Mouse (Mus musculus) neural tube, embryonic 15.5 days (tissue): ENCODE measurements around the gene Gm10322. TPM values are rescaled to one million over a fixed set of nuclear protein-coding genes. Genes with fewer than 3 reads are reported as not detected.
A peak's percentile ranks its signal among the peaks of the same experiment; 100 is the strongest.

ENCODE experiments used
- ATAC-seq: fragments of 200-750 bp; cut with Nextera tagmentation; 2 replicates; pipeline ENCODE4 v1.8.0; 2017; ENCODE audit warnings: mild to moderate bottlenecking, moderate TSS enrichment, moderate library complexity; ENCODE audit not compliant: low FRiP score
- H3K27ac ChIP-seq: fragments of 300-500 bp; sonication (generic); replicated peaks from 2 replicates; pipeline ENCODE4 v1.5.1; 2015; ENCODE audit warnings: mild to moderate bottlenecking, inconsistent platforms
- H3K27me3 ChIP-seq: fragments of 300-500 bp; sonication (generic); replicated peaks from 2 replicates; pipeline ENCODE4 v1.6.1; 2015; ENCODE audit warnings: inconsistent platforms
- H3K36me3 ChIP-seq: fragments of 300-500 bp; sonication (generic); 2 replicates; pipeline ENCODE4 v1.6.1; 2015; ENCODE audit warnings: inconsistent platforms
- H3K4me1 ChIP-seq: fragments of 300-500 bp; sonication (generic); 2 replicates; pipeline ENCODE4 v1.6.1; 2015; ENCODE audit warnings: inconsistent platforms
- H3K4me2 ChIP-seq: fragments of 300-500 bp; sonication (generic); 2 replicates; pipeline ENCODE4 v1.6.1; 2015; ENCODE audit warnings: inconsistent platforms, mild to moderate bottlenecking, moderate library complexity
- H3K4me3 ChIP-seq: fragments of 300-500 bp; sonication (generic); replicated peaks from 2 replicates; pipeline ENCODE4 v1.5.1; 2015; ENCODE audit warnings: mild to moderate bottlenecking, inconsistent platforms
- H3K9ac ChIP-seq: fragments of 300-500 bp; sonication (generic); replicated peaks from 2 replicates; pipeline ENCODE4 v1.6.1; 2015; ENCODE audit warnings: mild to moderate bottlenecking, inconsistent platforms
- H3K9me3 ChIP-seq: fragments of 300-500 bp; sonication (generic); replicated peaks from 2 replicates; pipeline ENCODE4 v1.6.1; 2016; ENCODE audit warnings: inconsistent platforms
- WGBS: fragments of 180-500 bp; shearing (Covaris S2); methylation state at CpG from one replicate; pipeline ENCODE4 v1.1.7; 2015; ENCODE audit warnings: mixed read lengths; 5-methylcytosine and 5-hydroxymethylcytosine counted together
- polyA plus RNA-seq: library from polyadenylated mRNA; unstranded; fragments of >200 nt; fragmentation: Nextera tagmentation; extraction: Ambion mirVana; gene quantifications from 2 replicates; pipeline ENCODE4 v1.2.1, GENCODE M21; 2015

The Gm10322 gene
- polyA plus RNA-seq, 1 experiment from 2014 or later, result not detected

DNA sequence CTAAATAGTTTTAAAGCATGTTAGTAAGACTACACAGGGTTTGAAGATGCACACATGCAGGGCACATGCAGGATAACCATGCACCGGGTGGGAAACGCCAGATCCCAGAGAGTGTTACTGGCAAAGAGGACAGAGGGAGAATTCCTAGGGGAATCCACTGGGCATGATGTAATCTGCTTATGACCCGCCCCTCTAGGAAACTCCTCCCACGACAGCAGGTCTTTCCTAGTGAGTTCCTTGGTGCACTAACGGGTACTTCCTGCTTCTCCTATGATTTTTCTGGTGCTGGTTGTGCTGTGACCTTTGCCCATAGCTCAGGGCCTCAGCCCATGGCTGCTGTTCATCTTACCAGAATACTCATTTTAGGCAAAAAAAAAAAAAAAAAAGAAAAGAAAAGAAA is 12.0 kb upstream of the Gm10322 start:
- H3K4me3 ChIP-seq, result no peak overlapping the region
- no peaks in the 10 kb centered on the region for H3K9me3 ChIP-seq
- WGBS, result 66% methylated on average over 5 of the region's 5 CpGs
- ATAC-seq, result no peak
- no peaks in the 10 kb centered on the region for H3K27me3 ChIP-seq
- no peak overlapping the region for H3K4me2 ChIP-seq
- no peak overlapping the region for H3K9ac ChIP-seq
- no peaks in the 10 kb centered on the region for H3K36me3 ChIP-seq
- peaks cover 12% of the 10 kb centered on the region for H3K4me1 ChIP-seq
- no peak overlapping the region for H3K27ac ChIP-seq

DNA sequence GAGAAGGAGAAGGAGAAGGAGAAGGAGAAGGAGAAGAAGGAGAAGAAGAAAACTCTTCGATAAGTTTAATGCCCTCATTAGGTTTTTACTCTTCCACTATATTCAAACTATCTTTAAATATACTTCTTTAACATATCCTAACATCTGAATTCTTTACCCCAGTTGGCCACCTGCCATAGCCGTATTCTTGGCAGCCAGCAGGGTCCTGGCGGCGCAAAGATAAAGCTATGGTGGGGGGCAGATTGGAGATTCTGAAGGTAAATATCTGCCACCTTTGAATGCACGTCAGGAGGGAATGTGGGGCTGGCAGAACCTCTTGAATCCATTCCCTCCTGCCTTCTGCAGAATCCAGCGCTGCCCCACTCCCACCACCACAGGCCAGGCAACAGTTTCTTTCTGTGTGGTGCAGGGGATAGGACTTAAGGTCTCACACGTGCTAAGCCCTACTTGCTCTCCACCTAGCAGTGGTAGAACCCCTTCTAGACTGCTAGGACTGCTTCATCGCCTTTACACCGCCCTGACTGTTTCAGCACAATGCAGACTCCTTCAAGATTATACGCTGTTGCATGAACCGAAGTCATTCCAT is 10.9 kb upstream of the Gm10322 start:
- Histone ChIP-seq H3K9ac (no peak overlapping the region), H3K27ac (no peak overlapping the region), H3K4me1 (peaks cover 12% of the 10 kb centered on the region), H3K4me2 (no peak overlapping the region), H3K27me3 (no peaks in the 10 kb centered on the region), H3K36me3 (no peaks in the 10 kb centered on the region), H3K4me3 (no peak overlapping the region), H3K9me3 (no peaks in the 10 kb centered on the region)
- 80% methylated on average over 11 of the region's 11 CpGs for WGBS
- no peak for ATAC-seq

DNA sequence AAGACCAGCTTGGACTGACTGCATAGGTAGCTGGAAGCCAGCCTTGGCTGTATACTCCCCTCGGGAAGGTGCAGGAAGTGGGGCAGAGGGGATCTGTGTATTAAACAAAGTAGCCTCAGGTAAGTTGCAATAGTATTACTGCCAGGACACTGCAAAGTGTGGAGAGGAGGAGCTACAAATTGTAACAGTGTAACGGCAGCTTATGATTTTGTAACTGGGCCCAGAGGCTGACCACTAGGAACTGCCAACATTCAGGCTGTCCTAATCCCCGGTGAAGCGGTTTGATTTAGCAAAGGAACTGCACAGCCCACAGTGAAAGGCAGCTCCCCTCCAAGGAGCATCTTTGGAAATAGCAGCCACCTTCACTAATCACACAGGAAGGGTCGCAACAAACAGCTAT is 2.6 kb upstream of the Gm10322 start:
- Histone ChIP-seq H3K9ac (no peak overlapping the region), H3K27ac (no peak overlapping the region), H3K9me3 (no peaks in the 10 kb centered on the region), H3K4me1 (peaks cover 28% of the 10 kb centered on the region), H3K36me3 (no peaks in the 10 kb centered on the region), H3K4me2 (no peak overlapping the region), H3K27me3 (no peaks in the 10 kb centered on the region), H3K4me3 (no peak overlapping the region)
- 81% methylated on average over 5 of the region's 5 CpGs for WGBS
- no peak for ATAC-seq

DNA sequence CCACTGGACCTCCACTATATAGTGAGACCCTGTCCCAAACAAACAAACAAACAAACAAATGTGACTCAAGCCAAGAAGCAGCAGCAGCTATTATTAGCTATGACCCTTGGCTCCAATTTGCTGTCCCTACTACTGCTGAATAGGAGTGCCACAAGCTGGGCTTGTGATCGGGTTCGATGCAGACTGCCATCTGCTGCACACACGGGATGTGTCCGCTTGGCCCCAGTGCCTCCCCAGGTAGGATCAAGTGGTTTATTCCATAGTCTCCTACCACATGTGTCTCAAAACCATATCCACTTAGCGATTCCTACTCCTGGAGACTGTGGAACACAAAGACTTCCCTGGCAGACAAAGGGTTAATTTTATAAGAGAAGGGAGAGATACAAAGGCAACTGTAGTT is 1.7 kb upstream of the Gm10322 start:
- 71% methylated on average over 5 of the region's 5 CpGs for WGBS
- Histone ChIP-seq H3K4me1 (peaks cover 28% of the 10 kb centered on the region), H3K27me3 (no peaks in the 10 kb centered on the region), H3K4me2 (peak overlapping the region; percentile 78), H3K27ac (no peak overlapping the region), H3K36me3 (no peaks in the 10 kb centered on the region), H3K9me3 (no peaks in the 10 kb centered on the region), H3K9ac (no peak overlapping the region), H3K4me3 (peak overlapping the region; percentile 89)
- ATAC-seq, result no peak

DNA sequence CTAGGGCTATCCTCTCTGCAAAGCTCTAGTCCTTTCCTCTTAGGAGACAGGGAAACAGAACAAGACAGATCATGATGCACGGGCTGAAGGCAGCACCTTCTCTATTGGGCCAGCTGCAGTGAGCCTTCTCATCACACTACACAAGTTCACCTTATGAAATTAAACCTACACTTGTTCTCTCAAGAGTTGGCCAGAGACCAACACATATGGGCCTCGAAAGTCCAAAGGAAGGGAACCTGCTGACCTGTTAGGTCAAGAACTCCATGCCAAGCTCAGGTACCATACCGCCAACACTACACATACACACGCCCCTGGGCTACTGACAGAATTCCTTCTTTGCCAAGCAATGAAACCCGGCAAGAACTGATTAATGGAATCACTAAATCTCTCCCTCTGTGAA is 452 bp upstream of the Gm10322 start:
- Histone ChIP-seq H3K4me1 (peaks cover 28% of the 10 kb centered on the region), H3K9ac (peak overlapping the region; percentile 98), H3K27me3 (no peaks in the 10 kb centered on the region), H3K4me3 (peak overlapping the region; percentile 89), H3K9me3 (no peaks in the 10 kb centered on the region), H3K27ac (peak overlapping the region; percentile 91), H3K4me2 (peak overlapping the region; percentile 78), H3K36me3 (no peaks in the 10 kb centered on the region)
- no peak for ATAC-seq
- 27% methylated on average over 5 of the region's 5 CpGs for WGBS

DNA sequence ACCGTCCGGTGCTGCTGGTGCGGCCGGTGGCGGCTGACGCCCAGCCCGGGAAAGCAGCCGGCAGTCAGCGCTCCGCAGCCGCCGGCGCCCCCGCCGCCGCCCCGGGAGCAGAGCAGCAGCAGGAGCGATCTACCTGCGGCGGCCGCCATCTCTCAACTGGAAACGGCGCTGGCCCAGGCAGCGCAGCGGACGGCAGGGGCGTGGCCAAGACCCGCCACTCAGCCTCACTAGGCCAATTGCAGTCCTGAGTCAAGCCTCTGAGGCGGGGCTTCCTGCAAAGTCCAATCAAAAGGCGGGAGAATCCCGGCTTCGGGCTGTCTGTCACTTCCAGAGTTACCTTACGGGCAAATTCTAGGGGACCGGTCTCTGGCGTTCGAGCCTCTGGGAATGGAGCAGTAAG is 659 bp downstream of the Gm10322 start, which contains the start of gene Mcu:
Mcu (minus strand) TSS at position 171 of the 400 bp plus-strand sequence.
- Histone ChIP-seq H3K27me3 (no peaks in the 10 kb centered on the region), H3K4me1 (peaks cover 28% of the 10 kb centered on the region), H3K9me3 (no peaks in the 10 kb centered on the region), H3K27ac (peak within 1 kb of the TSS; percentile 91), H3K36me3 (no peaks in the 10 kb centered on the region), H3K9ac (peak within 1 kb of the TSS; percentile 98), H3K4me2 (peak within 1 kb of the TSS; percentile 78), H3K4me3 (peak within 1 kb of the TSS; percentile 89)
- WGBS, result under 1% methylated on average over 34 of the region's 36 CpGs
- peak; percentile 100 for ATAC-seq

DNA sequence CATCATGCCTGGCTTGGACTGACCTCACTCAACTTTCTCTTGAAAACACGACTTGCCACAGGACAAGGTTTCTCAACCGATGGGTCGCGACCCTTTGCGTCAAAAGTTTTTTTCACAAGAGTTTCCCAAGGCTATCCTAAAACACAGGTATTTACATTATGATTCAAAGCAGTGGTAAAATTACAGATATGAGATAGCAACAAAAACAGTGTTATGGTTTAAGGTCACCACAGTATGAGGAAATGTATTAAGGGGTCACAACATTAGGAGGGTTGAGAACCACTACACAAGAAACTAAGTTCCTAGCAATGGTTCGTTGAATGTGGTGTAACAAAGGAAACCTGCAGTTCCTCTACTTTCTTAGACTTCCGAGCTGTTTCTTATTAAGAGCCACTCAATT is 1.9 kb downstream of the Gm10322 start:
- Histone ChIP-seq H3K36me3 (no peaks in the 10 kb centered on the region), H3K27ac (no peak overlapping the region), H3K9ac (no peak overlapping the region), H3K4me2 (no peak overlapping the region), H3K9me3 (no peaks in the 10 kb centered on the region), H3K4me3 (no peak overlapping the region), H3K4me1 (peaks cover 28% of the 10 kb centered on the region), H3K27me3 (no peaks in the 10 kb centered on the region)
- ATAC-seq, result no peak
- 94% methylated on average over 7 of the region's 7 CpGs for WGBS

DNA sequence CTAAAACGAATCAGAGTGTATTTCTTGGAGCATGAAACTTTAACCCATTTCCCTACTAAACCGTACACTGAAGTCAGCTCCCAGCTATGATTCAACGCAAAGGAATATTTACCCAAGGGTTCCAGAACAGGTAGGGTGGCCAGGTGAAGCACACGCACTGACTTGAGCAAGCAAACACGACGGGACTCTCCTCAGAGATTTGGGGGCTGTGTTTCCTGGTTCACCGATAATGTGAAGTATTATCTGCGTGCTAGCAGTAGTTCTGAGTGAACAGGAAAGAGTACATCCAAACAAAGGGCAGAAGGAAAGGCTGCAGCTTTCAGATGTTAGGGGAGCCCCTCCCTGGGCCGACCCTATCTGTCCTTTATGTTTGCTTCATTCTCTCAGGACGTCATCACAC is 5.5 kb downstream of the Gm10322 start:
- H3K4me1 ChIP-seq, result peaks cover 4% of the 10 kb centered on the region
- 78% methylated on average over 10 of the region's 10 CpGs for WGBS
- H3K27me3 ChIP-seq, result no peaks in the 10 kb centered on the region
- H3K36me3 ChIP-seq, result no peaks in the 10 kb centered on the region
- H3K27ac ChIP-seq, result no peak overlapping the region
- no peak overlapping the region for H3K4me2 ChIP-seq
- no peak overlapping the region for H3K9ac ChIP-seq
- no peak overlapping the region for H3K4me3 ChIP-seq
- no peak for ATAC-seq
- H3K9me3 ChIP-seq, result no peaks in the 10 kb centered on the region

DNA sequence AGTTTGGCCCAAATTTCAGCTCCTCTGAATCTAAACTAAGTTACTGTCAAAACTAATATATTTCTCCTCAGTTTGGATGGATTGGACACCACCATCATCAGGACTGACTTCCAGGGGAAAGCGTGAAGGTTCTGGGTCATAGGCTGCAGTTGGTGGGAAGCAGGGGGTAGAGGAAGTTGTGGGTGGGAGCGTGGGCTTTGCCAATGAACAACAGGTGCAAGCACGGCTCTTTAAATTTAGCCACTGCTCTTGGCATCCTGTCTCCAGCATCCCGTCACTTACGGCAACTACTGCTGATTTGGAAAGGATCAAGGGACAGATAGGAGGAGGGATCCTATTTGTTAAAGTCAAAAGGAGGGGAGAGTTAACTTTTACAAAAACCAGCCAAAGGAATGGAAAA is 7.6 kb downstream of the Gm10322 start:
- Histone ChIP-seq H3K27me3 (no peaks in the 10 kb centered on the region), H3K4me3 (no peak overlapping the region), H3K4me1 (0 out of 2 replicates have a peak, but pooled peaks cover under 1% of the 10 kb centered on the region), H3K9ac (no peak overlapping the region), H3K36me3 (no peaks in the 10 kb centered on the region), H3K9me3 (no peaks in the 10 kb centered on the region), H3K4me2 (no peak overlapping the region), H3K27ac (no peak overlapping the region)
- no peak for ATAC-seq
- WGBS, result 68% methylated on average over 5 of the region's 5 CpGs

DNA sequence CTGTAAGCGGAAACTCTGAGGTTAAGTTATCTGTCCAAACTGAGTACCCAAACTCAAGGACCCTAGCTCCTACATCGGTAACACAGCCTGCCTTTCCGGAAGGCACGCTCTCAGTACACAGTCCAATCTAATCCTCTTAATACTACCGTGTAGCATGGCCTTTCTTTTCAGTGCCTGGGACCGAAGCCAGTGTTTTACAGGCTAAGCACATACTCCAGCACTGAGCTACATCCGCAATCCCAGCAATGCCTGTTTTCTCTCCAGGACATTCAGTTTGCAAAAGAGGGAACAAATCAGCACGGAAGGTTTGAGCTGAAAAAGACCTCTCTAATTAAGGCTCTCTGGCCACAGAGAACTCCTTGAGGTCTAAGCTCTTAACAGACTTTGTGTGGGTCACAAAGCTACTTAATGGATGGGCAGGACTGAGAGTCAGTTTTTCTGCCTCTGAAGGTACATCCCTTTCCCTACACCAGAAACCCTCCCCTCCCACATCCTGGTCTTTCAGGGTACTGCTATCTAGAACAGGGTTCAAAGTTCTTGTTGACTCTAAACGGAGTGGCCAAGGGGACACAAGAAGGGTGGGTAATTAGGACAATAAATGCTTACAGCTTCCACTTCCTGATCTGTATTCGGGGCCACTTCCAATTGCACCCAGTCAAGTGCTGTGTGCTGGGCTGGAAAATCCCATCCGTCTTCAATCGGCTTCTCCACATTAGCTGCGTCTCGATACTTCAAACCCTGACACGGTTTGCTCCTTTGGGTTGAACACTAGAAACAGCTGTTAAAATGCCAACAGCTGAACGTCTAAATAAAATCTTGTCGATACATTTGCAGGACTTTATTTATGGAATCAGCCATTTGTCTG is 13.0 kb downstream of the Gm10322 start:
- Histone ChIP-seq H3K4me2 (no peak overlapping the region), H3K9me3 (no peaks in the 10 kb centered on the region), H3K27me3 (no peaks in the 10 kb centered on the region), H3K36me3 (no peaks in the 10 kb centered on the region), H3K4me3 (no peak overlapping the region), H3K27ac (0 out of 2 replicates have a peak overlapping the region, but pooled peaks have one; percentile 4), H3K9ac (no peak overlapping the region), H3K4me1 (0 out of 2 replicates have a peak, but pooled peaks cover 4% of the 10 kb centered on the region)
- 58% methylated on average over 17 of the region's 17 CpGs for WGBS
- peak; percentile 53; the same call in 1 of the 2 replicates for ATAC-seq

DNA sequence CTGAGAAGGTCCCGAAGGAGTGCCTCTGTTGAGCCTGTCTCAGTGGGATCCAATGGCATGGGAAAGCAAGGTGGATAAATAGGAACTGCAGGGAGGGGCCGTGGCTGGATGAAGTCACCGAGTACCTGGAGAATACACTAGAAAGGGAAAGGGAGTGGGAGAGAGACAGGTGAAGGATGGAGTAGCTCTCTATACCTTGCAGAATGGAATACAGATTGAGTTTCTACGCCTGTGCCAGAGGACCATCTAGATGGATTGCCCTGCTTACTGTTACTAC is 13.6 kb downstream of the Gm10322 start:
- Histone ChIP-seq H3K4me2 (no peak overlapping the region), H3K27ac (0 out of 2 replicates have a peak overlapping the region, but pooled peaks have one; percentile 4), H3K36me3 (no peaks in the 10 kb centered on the region), H3K27me3 (no peaks in the 10 kb centered on the region), H3K4me3 (no peak overlapping the region), H3K4me1 (0 out of 2 replicates have a peak, but pooled peaks cover 4% of the 10 kb centered on the region), H3K9me3 (no peaks in the 10 kb centered on the region), H3K9ac (no peak overlapping the region)
- no peak for ATAC-seq
- 79% methylated on average over 4 of the region's 4 CpGs for WGBS

DNA sequence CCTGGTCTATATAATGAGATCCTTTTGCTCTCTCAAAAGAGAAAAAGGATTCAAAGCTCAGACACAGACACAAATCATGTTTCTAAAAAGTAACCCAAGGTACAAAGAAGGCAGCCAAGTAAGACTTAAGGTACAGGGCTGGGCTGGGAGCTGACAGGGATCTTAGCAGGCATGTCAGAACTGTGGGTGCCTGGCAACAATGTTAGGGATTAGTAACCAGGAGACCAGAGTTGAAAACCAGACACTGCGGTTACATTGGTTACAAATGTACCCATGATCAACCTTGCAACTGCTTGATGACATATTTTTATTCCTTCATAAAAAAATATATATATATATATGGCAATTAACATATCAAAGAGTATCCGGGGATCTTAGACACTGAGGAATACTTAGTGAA is 20.2 kb downstream of the Gm10322 start:
- no peak overlapping the region for H3K4me3 ChIP-seq
- no peak overlapping the region for H3K27ac ChIP-seq
- H3K4me1 ChIP-seq, result no peaks in the 10 kb centered on the region
- no peak for ATAC-seq
- WGBS, result 85% methylated on average over 2 of the region's 2 CpGs
- no peak overlapping the region for H3K9ac ChIP-seq
- no peaks in the 10 kb centered on the region for H3K9me3 ChIP-seq
- no peaks in the 10 kb centered on the region for H3K36me3 ChIP-seq
- H3K27me3 ChIP-seq, result no peaks in the 10 kb centered on the region
- H3K4me2 ChIP-seq, result no peak overlapping the region
